Mouse (Mus musculus): ENCODE measurements at regions not wholly inside any gene's neighbourhood (a gene's known extent, or its start where the extent isn't known, plus 50 kb on each side); places are given as distances from the start of the nearest gene placed in this dataset.

GRCm38 (mm10) chr6:101882938-101883337 lies 505.2 kb upstream of the Pdzrn3 start:
- no peak for DNase-seq (ENCODE audit: inconsistent ontology term)

GRCm38 (mm10) chr6:101874894-101875293 lies 497.2 kb upstream of the Pdzrn3 start:
- DNase-seq (ENCODE audit: inconsistent ontology term) = no peak

- no peak for DNase-seq (ENCODE audit: inconsistent ontology term)
These were observed 481.2 kb upstream of the Pdzrn3 start for GRCm38 (mm10) chr6:101858895-101859294.

GRCm38 (mm10) chr6:101840695-101841094 lies 463.0 kb upstream of the Pdzrn3 start:
- no peak for DNase-seq (ENCODE audit: inconsistent ontology term)

GRCm38 (mm10) chr6:101837563-101837962 lies 459.9 kb upstream of the Pdzrn3 start:
- DNase-seq (ENCODE audit: inconsistent ontology term) = peak; percentile 58

- no peak for DNase-seq (ENCODE audit: inconsistent ontology term)
These were observed 416.3 kb upstream of the Pdzrn3 start for GRCm38 (mm10) chr6:101793986-101794385.

- DNase-seq (ENCODE audit: inconsistent ontology term) = no peak
These were observed 400.2 kb upstream of the Pdzrn3 start for GRCm38 (mm10) chr6:101777864-101778263.

GRCm38 (mm10) chr6:101773151-101773550 lies 395.5 kb upstream of the Pdzrn3 start:
- no peak for DNase-seq (ENCODE audit: inconsistent ontology term)

GRCm38 (mm10) chr6:101735107-101735506 lies 357.4 kb upstream of the Pdzrn3 start:
- DNase-seq (ENCODE audit: inconsistent ontology term) = no peak

GRCm38 (mm10) chr6:101720513-101720912 lies 342.8 kb upstream of the Pdzrn3 start:
- no peak for DNase-seq (ENCODE audit: inconsistent ontology term)

GRCm38 (mm10) chr6:101689684-101690083 lies 312.0 kb upstream of the Pdzrn3 start:
- DNase-seq (ENCODE audit: inconsistent ontology term) = no peak

- DNase-seq (ENCODE audit: inconsistent ontology term) = no peak
These were observed 308.9 kb upstream of the Pdzrn3 start for GRCm38 (mm10) chr6:101686578-101686977.

GRCm38 (mm10) chr6:101685734-101686133 lies 308.0 kb upstream of the Pdzrn3 start:
- no peak for DNase-seq (ENCODE audit: inconsistent ontology term)

- no peak for DNase-seq (ENCODE audit: inconsistent ontology term)
These were observed 306.7 kb upstream of the Pdzrn3 start for GRCm38 (mm10) chr6:101684390-101684789.

GRCm38 (mm10) chr6:101674846-101675245 lies 297.1 kb upstream of the Pdzrn3 start:
- peak; percentile 35 for DNase-seq (ENCODE audit: inconsistent ontology term)

- no peak for DNase-seq (ENCODE audit: inconsistent ontology term)
These were observed 293.1 kb upstream of the Pdzrn3 start for GRCm38 (mm10) chr6:101670770-101671169.

GRCm38 (mm10) chr6:101669118-101669845 lies 291.6 kb upstream of the Pdzrn3 start:
- no peak for DNase-seq (ENCODE audit: inconsistent ontology term)

GRCm38 (mm10) chr6:101654351-101654750 lies 276.7 kb upstream of the Pdzrn3 start:
- no peak for DNase-seq (ENCODE audit: inconsistent ontology term)

- DNase-seq (ENCODE audit: inconsistent ontology term) = peak; percentile 31
These were observed 272.7 kb upstream of the Pdzrn3 start for GRCm38 (mm10) chr6:101650348-101650747.

GRCm38 (mm10) chr6:101617295-101617694 lies 239.6 kb upstream of the Pdzrn3 start:
- DNase-seq (ENCODE audit: inconsistent ontology term) = no peak

- peak; percentile 19 for DNase-seq (ENCODE audit: inconsistent ontology term)
These were observed 239.1 kb upstream of the Pdzrn3 start for GRCm38 (mm10) chr6:101616776-101617175.

- no peak for DNase-seq (ENCODE audit: inconsistent ontology term)
These were observed 231.3 kb upstream of the Pdzrn3 start for GRCm38 (mm10) chr6:101609015-101609414.

GRCm38 (mm10) chr6:101603083-101603482 lies 225.4 kb upstream of the Pdzrn3 start:
- DNase-seq (ENCODE audit: inconsistent ontology term) = no peak

GRCm38 (mm10) chr6:101596995-101597394 lies 219.3 kb upstream of the Pdzrn3 start:
- DNase-seq (ENCODE audit: inconsistent ontology term) = no peak

Data from Muller cell, postnatal 12 days (primary cell).